Mouse (Mus musculus): ENCODE data around the gene Jtb.

DNA sequence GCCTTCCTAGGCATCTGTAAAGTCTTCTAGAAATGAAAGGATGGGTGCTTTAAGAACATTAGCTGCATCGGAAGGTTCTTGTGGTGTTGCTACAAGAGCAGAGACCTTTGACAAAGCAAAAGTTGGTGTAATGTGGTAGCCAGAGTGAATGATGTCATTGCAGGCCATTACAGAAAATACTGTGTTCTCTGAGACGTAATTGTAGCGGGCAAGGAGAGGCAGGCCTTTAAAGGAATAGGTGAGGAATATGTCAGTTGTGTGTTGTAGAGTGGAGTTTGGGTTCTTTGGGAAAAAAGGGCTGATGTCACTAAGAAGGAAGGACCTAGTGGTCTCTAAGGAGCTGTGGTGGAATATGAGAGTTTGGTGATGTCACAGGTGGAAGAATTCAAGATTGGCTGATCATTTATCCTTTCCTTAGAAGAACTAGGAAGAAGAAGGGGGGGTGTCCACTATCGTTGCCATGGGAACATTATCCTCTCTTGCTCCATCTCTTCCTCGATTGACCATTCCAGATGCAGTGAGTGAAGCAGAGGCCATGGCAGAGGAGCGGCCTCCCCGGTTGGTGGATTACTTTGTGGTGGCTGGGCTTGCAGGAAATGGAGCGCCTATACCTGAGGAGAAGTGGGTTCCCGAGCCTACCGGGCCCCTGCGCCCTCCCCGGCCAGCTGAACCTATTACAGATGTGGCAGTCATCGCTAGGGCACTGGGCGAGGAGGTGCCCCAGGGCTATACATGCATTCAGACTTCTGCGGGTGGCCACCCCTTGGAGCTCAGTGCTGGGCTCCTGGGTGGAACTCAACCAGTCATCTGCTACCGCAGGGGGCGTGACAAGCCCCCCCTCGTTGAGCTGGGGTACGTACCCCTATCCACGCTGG lies 35.7 kb downstream of the Jtb start:
- TF ChIP-seq CTCF (IDR thresholded peaks at IDR 0.05; ENCODE audit: control insufficient read depth, insufficient read depth, insufficient read length) = no peak
- TF ChIP-seq MYOG (IDR thresholded peaks at IDR 0.05; ENCODE audit: control insufficient read depth, extremely low read depth, insufficient read length) = no peak
- TF ChIP-seq MYOD1 (IDR thresholded peaks at IDR 0.05; ENCODE audit: control insufficient read depth, insufficient read length, low read depth) = no peak
- no peak for TF ChIP-seq USF1 (IDR thresholded peaks at IDR 0.05; ENCODE audit: low read depth)
- no peak for TF ChIP-seq FOSL1 (IDR thresholded peaks at IDR 0.05; ENCODE audit: insufficient read depth, low read length, poor library complexity, severe bottlenecking)
